Mouse (Mus musculus): ENCODE measurements at regions not wholly inside any gene's neighbourhood (a gene's known extent, or its start where the extent isn't known, plus 50 kb on each side); places are given as distances from the start of the nearest gene placed in this dataset.

GRCm38 (mm10) chr13:59350613-59351150, 234.3 kb downstream of the Agtpbp1 start:
- TF ChIP-seq POLR2A (IDR thresholded peaks at IDR 0.05; ENCODE audit: low read depth, low read length) (no peak), CTCF (IDR thresholded peaks at IDR 0.05; ENCODE audit: extremely low read depth, insufficient read depth, insufficient read length, insufficient replicate concordance) (no peak)

All from spleen, adult 2 months (tissue).